Mouse (Mus musculus) lung, postnatal 0 days (tissue): Measurements from ENCODE around the gene Miox.

Experiments used
- CTCF ChIP-seq: IDR thresholded peaks from 2 replicates; pipeline ENCODE4 v1.5.1; 2016; ENCODE audit warnings: antibody characterized with exemption, mild to moderate bottlenecking
- EP300 ChIP-seq: IDR thresholded peaks from 2 replicates; pipeline ENCODE4 v1.6.1; 2016; ENCODE audit warnings: antibody characterized with exemption, mild to moderate bottlenecking, control low read depth

- no peak for TF ChIP-seq CTCF
- TF ChIP-seq EP300 = no peak
Observed at GRCm38 (mm10) chr15:89358784-89359183, 24.6 kb downstream of the Miox start.
